Mouse (Mus musculus): ENCODE data around the gene Avpr2. TPM values are rescaled to one million over a fixed set of nuclear protein-coding genes. Genes with fewer than 3 reads are reported as not detected.

Gene Avpr2
- polyA plus RNA-seq, 1 experiment from 2014 or later = 0.16 TPM

Other genes with a start within 250 kb of the Avpr2 start
- 13.3 and 14.2 TPM in 2 replicates for gene Pnck, start 232.0 kb upstream of the Avpr2 start, polyA plus RNA-seq (2015; fragmentation: Nextera tagmentation; extraction: Ambion mirVana)
- 8.9 and 9.7 TPM in 2 replicates for gene Slc6a8, start 219.0 kb upstream of the Avpr2 start, polyA plus RNA-seq (2015; fragmentation: Nextera tagmentation; extraction: Ambion mirVana)
- 254 and 265 TPM in 2 replicates for gene Bcap31, start 175.9 kb upstream of the Avpr2 start, polyA plus RNA-seq (2015; fragmentation: Nextera tagmentation; extraction: Ambion mirVana)
- 19.4 and 20.2 TPM in 2 replicates for gene Abcd1, start 175.5 kb upstream of the Avpr2 start, polyA plus RNA-seq (2015; fragmentation: Nextera tagmentation; extraction: Ambion mirVana)
- gene Plxnb3, start 135.0 kb upstream of the Avpr2 start, polyA plus RNA-seq (2015; fragmentation: Nextera tagmentation; extraction: Ambion mirVana) = 1.1 and 1.6 TPM in 2 replicates
- gene Srpk3, start 117.7 kb upstream of the Avpr2 start, polyA plus RNA-seq (2015; fragmentation: Nextera tagmentation; extraction: Ambion mirVana) = 35.3 and 49.9 TPM in 2 replicates
- gene Idh3g, start 105.2 kb upstream of the Avpr2 start, polyA plus RNA-seq (2015; fragmentation: Nextera tagmentation; extraction: Ambion mirVana) = 193 and 199 TPM in 2 replicates
- gene Ssr4, start 105.1 kb upstream of the Avpr2 start, polyA plus RNA-seq (2015; fragmentation: Nextera tagmentation; extraction: Ambion mirVana) = 221 and 235 TPM in 2 replicates
- 1.3 TPM in 2 replicates for gene Pdzd4, start 67.1 kb upstream of the Avpr2 start, polyA plus RNA-seq (2015; fragmentation: Nextera tagmentation; extraction: Ambion mirVana)
- gene L1cam, start 4.0 kb downstream of the Avpr2 start, polyA plus RNA-seq (2015; fragmentation: Nextera tagmentation; extraction: Ambion mirVana) = 4.4 and 7.2 TPM in 2 replicates
- gene Arhgap4, start 29.8 kb downstream of the Avpr2 start, polyA plus RNA-seq (2015; fragmentation: Nextera tagmentation; extraction: Ambion mirVana) = 4.1 and 5.1 TPM in 2 replicates
- 115 and 120 TPM in 2 replicates for gene Naa10, start 29.8 kb downstream of the Avpr2 start, polyA plus RNA-seq (2015; fragmentation: Nextera tagmentation; extraction: Ambion mirVana)
- gene Renbp, start 38.7 kb downstream of the Avpr2 start, polyA plus RNA-seq (2015; fragmentation: Nextera tagmentation; extraction: Ambion mirVana) = 33.1 and 42.3 TPM in 2 replicates
- 43.0 and 49.5 TPM in 2 replicates for gene Hcfc1, start 74.3 kb downstream of the Avpr2 start, polyA plus RNA-seq (2015; fragmentation: Nextera tagmentation; extraction: Ambion mirVana)
- 63.9 and 73.2 TPM in 2 replicates for gene Irak1, start 131.8 kb downstream of the Avpr2 start, polyA plus RNA-seq (2015; fragmentation: Nextera tagmentation; extraction: Ambion mirVana)
- not detected in 2 replicates for gene Opn1mw, start 235.4 kb downstream of the Avpr2 start, polyA plus RNA-seq (2015; fragmentation: Nextera tagmentation; extraction: Ambion mirVana)
- gene Mecp2, start 243.3 kb downstream of the Avpr2 start, polyA plus RNA-seq (2015; fragmentation: Nextera tagmentation; extraction: Ambion mirVana) = 11.9 and 12.1 TPM in 2 replicates